Mouse (Mus musculus): ENCODE measurements around the gene Nup43.
"Not testable (repeated sequence)": the region's sequence is repeated elsewhere in the genome, so short reads cannot be mapped to it uniquely, and the experiment has no call there.

Nup43 gene

DNA sequence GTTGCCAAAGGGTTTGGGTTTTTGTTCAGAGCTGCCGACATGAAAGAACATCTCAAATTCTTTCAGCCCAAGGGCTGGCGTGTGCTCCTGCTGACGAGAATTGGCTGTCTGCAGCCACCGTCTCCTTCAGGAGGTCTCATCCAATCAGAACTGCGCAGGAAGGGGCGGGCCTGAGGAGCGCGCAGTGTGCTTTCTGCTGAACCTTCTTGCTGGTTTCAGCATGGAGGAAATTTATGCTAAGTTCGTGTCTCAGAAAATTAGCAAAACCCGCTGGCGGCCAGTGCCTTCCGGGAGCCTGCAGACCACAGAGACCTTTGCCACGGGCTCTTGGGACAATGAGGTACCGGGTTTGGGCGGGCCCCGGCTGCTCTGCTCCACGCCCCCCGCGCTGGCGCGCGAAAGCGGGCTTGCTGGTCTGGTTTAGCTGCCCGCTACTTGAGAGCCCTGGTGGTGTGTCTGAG, at the start of gene Nup43:
TSS of gene Nup43 (plus strand) at position 162 of the 461 bp plus-strand sequence.
- DNase-seq = peak; percentile 90

DNA sequence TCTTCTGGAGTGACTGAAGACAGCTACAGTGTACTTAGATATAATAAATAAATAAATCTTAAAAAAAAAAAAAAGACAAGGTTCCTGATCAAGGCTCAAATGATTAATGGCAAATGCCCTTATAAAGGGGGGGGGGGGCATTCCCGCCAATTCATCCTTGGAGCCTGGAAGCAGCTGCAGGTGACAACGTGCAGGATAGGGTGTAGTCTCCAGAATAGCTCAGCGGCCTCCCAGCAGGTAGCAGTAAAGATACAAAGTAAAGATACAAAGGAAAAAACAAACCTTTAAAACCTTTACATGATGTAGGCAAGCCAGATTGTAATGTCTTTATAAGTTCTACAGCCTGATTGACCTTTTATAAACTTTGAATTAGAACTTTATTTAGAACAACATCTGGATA, 49.7 kb upstream of the Nup43 start:
- not testable (repeated sequence) for DNase-seq

DNA sequence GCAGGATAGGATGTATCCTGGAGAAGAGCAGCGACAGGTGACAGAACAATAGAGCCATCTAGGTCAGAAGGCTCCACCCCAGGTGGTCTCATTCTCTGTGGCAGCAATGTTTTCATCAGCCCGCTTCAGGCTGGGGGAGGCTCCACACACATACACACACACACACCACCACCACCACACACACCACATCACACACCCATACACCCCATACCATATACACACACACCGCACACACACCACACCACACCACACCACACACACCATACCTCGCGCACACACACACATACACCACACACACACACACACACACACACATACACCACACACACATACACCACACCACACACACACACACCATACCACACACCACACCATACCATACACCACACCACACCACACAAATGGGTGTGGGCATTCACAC, 47.5 kb upstream of the Nup43 start:
- DNase-seq = no peak

DNA sequence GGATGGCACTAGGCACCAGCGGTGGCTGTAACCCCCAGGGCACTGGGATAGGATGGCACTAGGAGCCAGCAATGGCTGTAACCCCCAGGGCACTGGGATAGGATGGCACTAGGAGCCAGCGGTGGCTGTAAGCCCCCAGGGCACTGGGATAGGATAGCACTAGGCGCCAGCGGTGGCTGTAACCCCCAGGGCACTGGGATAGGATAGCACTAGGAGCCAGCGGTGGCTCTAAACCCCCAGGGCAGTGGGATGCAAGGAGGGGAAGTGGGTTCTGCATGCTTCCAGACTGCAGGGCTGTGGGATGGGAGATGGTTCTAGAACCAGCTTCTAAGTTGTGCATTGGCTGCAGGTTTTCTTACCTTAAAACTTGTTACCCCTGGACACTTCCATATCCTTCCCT, 46.6 kb upstream of the Nup43 start:
- DNase-seq = no peak

DNA sequence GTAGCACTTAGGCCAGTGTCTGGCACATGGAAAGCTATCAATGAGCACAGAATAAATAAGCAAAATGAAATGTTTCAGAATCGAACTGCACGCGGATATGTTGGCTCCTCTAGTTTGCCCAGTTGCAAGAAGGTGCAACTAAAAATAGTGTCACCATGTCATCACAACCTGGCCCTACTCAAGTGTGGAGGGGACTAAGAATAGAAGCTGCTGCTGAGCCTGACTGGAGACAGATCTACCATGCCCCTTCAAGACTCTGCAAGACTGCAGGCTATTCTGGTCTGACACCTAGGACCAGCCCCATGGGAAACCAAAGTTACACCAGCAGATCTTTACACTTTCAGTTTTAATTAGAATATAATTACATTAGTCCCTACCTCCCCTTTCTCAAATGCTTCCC, 44.9 kb upstream of the Nup43 start:
- no peak for DNase-seq

DNA sequence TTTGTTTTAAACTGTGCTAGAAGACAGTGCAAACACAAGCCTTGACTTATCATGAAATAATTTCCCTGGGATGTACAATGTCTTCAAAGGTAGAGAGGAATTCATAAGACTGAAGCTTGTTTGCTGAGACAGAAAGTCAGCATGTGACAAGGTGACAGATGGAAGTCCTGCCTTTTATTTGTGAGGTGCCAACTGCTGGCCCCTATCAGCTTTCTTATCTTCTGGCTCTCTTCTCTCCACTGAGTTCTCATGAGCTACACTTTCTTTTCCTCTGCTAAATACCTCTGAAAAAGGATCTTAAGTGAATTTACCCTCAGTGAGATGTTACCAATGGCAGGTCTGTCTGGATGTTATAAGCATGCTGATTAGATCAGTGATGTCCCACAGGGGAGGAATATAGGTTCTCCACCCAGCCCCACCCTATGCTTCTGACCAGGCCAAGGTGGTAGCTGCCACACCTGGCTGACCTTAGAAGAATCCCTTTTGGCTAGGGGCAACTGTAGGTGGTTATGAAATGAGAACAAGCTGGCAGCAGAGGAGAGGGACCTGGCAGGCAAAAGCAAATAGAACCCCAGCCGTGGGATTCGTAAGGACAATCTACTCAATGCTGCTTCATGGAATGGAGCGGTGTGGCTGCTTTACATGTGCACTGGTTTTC, 43.3 kb upstream of the Nup43 start:
- DNase-seq = no peak

DNA sequence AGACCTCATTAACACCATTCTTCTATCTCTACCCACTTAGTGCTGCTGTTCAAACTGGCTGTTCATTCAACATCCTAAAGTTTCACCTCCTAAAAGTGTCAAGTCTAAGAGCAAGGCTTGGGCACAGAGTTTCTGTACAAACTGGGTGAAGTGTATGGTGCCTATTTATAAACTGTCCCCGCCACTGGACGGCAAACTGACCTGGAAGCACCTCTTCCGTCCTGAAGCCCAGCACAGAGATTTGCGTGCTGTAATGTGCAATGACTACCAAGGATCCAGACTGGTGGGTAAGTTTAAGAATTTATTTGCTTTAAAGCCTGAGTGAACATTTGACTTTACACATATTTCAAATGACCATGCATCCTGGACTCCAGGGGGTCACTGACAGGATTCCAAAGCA, 38.2 kb upstream of the Nup43 start:
- no peak for DNase-seq

DNA sequence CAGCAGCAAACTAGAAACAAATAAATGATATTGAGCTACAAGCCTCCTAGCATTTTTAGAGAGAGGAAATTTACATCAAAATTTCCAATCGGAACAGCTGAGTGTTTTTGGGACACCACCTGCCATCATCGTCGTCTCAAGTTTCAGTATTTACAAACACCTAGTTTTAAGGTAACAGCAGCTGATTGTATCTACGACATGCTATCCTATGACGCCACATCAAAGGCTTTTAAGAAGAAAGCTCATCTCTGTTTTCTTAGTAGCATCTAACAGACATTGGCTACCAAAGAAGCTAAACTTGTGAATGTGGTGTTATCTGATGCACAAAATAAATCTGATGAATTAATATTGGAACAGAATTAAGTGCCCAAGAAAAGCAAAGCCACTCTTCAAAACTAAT, 37.0 kb upstream of the Nup43 start:
- no peak for DNase-seq

DNA sequence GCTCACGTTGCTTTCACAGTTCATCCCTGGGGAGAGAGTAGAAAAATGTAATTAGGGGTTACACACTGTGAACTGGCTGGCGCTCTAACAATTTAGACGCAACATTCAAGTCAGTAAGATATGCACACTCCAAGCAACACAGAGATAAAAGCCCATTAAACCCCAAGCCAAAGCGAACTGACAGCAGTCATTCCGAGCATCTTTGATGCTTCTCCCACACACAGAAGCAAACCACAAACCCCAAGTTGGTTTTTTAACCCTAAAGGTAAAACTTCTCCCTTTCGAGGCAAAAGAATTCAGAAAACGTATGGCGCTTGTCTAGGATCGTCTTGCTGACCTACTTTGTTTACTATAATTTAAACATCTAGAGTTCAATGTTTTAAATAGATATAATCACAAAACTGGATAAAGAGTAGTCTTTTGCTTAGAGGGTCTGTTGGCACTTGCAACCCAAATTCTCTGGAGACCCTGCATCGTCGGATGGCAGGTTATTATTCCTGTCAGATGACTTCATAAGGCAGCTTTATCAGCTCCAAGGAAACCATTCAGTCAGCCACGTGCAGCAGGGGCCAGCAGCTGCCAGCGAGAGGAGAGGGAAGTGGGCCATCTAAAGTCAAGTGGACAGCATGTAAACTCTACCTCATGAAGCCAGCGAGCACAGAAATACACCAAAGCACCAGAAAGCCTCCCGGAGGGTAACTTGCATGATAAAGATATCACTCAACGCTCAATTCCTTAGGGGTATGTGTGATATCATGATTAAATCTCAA, 36.2 kb upstream of the Nup43 start:
- no peak for DNase-seq

DNA sequence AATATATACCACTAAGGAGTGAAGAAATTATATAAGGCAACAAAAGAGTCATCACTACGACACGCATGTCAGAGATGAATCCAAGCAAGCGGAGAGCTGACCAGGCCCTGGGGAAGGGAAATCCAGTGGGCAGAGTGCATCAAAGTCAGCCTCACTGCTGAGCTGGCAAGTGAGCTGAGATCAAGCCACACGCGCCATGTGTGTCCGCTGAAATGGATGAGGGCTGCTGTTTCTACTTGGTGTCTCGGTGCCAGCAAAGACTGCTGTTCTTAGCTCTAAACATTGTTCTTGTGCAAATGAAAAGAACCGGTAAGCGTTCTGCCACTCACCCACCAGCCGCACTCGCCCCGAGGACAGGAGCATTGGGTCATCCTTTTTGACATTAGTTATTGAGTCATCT, 26.9 kb upstream of the Nup43 start:
- no peak for DNase-seq

DNA sequence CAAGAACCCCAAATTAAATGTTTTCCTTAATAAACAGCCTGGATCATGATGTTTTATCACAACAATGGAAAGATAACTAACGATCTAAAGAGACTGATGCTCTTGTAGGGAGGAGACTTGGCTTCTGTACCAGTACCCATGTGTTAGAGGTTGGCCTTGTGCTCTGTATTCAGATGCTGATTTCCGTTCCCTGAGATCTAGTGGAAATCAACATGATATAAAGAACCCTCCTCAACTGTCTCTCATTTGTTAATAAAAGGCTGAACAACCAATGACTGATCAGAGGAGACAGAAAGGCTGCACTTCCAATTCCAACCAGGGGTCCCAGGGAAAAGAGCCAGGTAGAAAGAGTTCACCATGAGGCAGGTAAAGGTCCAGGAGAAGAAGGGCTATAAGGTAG, 21.4 kb upstream of the Nup43 start:
- DNase-seq = no peak

DNA sequence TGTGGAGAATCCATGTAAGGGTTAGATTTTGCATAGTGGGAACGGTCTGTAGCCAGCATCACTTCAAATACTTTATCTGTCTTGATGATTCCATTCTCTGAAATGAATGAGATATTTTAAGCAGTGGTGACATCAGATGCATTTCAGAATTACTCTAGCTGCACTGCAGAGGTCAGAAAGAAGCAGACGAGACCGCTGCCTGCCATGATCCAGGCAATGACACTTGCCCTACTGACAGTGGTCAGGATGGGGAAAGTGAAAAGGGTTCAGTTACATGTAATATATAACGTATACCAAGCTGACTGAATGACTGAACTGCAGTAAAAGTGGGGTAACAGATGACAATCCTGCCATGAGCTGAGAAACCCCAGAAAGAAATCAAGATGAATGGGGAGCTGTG, 18.2 kb upstream of the Nup43 start:
- no peak for DNase-seq

DNA sequence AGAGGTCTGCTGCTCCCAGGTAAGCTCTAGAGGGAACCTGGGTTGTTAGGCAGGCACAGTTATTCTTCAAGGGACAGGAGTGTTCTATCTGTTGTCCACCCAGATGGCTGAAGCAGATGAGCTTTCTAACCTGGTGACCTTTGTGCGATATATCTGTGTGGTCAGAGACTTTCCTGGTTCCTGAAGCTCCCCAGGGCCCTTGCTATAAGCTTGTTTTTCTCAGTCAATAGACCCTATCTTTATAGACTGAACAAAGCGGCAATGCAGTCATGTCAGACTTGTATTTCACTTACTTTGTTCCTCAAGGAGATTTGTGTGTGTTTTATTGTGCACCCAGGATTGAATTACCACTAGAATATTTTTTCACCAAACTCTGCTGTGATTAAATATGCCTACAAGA, 16.2 kb upstream of the Nup43 start:
- no peak for DNase-seq

DNA sequence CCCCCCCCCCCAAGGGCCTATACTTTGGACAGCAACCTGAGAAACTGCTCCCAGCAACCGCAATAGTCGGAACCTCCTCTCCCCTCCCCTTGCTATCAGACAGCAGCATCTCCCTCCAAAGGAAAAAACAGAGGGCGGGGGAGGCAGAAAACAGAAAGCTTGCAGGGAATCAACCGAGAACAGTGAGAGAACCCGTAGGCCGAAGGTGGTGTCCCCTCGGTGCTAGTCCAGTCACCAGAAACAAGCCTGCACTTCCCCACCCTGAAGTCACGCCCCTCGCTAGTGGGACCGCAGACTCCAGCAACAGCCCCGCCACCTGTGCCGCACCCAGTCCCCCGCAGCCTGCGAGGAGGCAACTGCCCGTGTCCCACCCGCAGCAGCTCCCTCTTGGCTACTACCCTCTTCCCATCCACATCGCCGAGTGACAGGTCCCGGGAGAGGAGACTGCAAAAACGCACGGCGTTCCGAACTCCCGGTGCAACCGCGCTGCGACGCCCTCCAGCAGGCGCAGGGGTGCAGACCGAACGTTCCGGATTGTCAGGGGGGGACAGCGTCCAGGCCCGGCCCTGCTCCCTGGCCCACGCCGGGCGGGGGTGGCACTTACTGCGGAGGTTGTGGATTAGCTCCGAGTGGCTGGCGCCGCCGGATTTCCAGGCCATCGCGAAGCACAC, 4.7 kb upstream of the Nup43 start:
- DNase-seq = no peak

DNA sequence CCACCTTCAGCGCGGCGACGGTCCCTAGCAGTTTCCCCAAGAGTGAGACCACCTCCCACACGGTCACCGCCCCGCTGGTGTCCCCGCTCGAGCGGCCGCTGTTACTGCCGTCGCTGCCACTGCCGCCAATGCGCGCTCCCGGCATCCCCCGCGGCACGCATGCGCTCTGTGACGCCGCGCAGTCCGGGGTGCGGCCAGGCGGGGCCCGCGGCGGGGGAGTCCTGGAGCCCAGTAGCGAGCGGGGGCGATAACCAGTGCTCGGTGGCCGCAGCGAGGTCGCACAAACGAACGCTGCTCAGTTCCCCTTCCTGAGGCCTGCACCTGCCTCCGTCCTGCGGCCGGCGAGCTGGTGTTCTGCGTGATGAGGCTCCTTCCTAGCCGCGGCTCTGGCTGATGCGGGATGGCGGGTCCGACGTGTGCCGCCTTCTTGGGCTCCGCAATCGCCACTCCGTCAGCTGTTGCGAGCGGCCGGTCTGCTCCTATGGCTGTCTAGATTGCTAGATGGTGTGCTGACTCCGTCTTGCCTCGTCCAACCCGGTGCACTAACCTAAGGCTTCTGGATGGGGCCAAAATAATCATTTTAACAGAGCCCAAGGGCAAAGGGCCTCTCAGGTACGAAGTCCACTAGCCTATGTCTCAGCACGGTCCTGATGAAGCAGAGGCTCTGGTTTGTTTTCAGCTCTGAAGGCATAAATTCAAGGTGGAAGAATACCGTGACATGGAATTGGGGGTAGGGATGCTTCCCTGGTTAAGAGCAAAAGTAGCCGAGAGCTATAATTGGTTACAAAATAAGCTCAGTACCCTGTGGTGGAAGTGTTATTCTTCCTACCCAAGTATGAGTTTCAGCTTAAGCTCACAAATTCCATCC, 3.9 kb upstream of the Nup43 start:
- peak; percentile 94 for DNase-seq

DNA sequence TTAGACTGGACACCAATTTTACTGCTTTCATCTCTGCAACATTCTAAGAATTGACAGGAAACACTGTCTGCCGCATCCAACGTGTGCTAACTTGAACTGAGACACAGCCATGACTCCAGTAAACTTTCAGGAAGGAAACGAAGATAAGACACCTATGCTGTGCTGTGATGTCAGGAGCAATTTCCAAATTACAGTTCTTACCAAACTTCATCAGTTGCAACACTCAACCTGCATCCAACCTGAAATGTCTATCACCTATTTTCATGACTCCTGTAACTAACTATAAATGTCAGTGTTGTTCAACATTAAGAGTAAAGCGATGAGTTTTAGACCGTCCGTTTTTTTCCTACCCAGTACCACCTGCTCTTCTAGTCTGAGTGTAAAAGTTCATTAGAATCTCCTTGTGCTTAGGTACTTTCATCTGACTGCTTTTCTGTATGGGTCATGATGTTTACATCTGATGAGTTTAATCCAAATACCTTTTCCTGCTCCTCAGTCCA, 3.2 kb upstream of the Nup43 start:
- no peak for DNase-seq

DNA sequence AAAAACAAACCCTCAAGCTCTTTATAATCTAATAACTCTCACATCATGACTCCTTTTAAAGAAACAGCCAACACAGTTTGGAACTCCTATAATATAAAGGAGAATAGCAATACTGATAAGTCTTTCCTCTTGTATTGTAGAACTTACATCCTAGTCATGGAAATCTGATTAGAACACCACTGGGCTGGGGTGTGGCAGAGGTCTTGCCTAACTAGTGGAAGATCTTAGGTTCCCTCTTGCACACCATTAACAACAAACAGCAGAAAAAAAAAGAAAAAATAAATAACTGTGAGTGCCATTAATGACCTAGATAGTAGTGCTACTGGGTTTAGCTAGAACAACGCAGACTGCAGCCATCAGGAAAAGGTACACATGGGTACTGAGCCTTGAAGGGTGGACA, 2.4 kb upstream of the Nup43 start:
- no peak for DNase-seq

DNA sequence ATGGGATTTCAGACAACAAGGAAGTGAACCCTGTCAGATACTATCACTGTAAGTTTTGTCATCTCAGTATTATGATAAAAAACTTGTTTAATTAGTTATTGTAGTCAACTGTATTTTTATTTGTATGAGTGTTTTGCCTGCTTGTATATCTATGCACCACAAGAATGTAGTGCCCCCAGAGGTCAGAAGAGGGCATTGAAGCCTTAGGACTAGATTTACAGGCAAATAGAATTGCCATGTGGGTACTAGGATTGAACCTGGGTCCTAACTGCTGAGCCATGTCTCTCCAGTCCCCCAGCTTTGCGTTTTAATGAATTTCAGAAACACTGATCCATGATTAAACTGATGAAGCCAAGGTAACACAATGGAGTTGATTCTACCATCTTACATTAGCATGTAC, 6.4 kb downstream of the Nup43 start:
- no peak for DNase-seq

DNA sequence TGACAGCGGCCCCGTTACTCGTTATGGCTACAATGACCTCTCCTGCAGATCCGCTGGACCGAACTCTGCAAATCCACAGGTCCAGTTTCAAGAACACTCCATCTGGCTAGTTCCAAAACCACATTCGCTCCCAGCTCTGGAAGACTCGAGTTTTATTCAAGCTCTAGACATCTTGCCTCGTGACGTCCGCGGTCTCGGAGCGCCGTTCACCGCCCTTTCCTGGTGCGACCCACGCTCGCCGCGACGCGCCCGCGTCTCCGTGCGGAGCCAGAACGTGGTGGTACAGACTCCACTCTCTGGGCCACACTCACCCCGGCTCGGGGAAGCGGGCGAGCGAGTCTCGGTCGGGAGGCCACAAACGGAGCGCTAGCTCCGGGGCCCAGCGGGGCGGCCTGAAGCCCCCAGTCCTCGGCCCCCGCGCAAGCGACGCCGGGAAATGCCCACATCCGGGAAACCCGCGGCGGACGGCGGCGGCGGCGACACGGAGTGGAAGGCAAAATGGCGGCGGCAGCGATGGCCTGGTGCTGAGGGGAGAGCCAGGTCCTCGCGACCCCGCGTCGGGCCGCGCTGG, 13.5 kb downstream of the Nup43 start, which contains the start of the genes Pcmt1 and Lats1:
TSS of gene Pcmt1 (minus strand) at position 406 of the 571 bp plus-strand sequence.
TSS of gene Lats1 (plus strand) at position 484 of the 571 bp plus-strand sequence.
- DNase-seq = peak; percentile 90

DNA sequence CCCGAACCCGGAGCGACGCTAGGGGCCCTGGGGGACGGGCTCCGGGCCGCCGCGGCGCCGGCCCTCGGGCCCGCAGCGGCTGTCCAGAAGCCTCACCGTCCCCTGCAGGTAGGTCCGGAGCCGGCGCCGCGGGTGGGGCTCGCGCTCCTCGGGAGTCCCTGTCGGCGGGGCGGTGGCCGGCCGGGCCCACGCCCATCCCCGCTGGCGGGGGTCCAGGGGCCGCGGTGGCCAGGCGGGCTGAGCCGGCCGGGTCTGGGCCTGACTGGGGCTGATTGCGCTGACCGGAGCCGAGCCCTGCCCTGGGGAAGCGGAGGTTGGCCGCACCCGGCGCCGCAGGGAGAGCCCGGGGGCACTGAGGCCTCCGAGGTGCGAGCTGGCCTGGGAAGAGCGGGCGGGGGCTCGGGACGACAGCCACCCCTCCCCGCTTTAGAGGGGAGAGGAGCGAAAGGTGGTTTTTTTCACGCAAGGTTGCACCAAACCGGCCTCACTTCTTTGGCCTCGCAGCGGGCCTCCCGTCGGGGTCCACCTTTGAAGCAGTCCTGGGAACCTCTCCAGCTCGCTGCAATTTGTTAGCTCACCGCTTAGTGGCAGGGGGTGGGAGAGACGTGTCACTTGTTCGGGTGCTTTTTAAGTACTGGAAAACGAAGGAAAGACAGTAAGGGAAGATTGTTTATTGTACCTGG, 14.2 kb downstream of the Nup43 start:
- peak; percentile 56 for DNase-seq

DNA sequence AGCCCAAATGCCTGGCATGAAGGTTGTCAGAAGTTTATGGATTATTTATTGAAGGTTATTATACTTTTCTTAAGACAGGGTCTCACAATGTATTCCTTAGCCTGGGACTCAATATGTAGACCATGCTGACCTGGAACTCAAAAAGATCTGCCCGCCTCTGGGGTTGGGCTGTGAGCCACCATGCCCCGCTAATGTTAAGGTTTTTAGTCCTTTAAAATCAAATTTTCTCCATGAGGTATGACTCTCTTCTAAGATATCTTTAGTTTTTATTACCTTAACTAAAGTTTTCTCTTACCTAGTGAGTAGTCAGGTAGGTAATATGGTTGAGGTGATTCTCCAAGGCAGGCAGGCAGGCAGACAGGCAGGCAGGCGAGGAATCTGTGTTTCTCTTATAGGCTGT, 14.9 kb downstream of the Nup43 start:
- DNase-seq = no peak

DNA sequence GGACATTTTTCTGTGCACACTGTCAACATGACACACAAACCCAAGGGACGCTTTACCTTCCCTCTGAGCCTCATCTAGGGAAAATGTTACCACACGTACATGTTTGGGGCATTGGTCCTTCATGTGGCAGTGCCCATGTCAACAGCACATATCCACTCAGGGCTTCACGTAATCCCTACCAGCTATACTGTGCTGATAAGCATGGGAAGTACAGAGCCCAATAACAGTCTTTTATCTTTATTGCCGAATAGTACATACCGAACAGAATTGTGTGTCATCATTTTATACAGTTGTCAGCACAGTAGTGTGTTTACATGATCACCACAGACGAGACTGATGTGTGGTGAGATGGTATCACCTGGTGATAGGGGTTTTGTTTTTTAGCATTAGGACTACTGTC, 19.6 kb downstream of the Nup43 start:
- DNase-seq = no peak
